In genomic region chr4:101080016-101080415, GRCm38 (mm10) we compare ENCODE assay signal across 33 mouse cellular contexts. TPM values are rescaled to one million over a fixed set of nuclear protein-coding genes. Genes with fewer than 3 reads are reported as not detected.
DNase-seq lines count a peak whose midpoint lies in the region; ATAC-seq and TF ChIP-seq lines count a peak whose summit lies in the region.
"Had no signal": no experiment of that assay in that cellular context is flagged by ENCODE, and none has a peak within 500 bp of the region (broad histone marks: within the 10 kb centered on the region; RNA-seq: fewer than 3 reads in every experiment).

No protein-coding gene starts in this region.

- H3K9me3 ChIP-seq in liver, embryonic 12.5 days (replicated peaks) = no peaks in the 10 kb centered on the region
- H3K9me3 ChIP-seq in intestine, embryonic 16.5 days (ENCODE audit: control insufficient read depth, low read length) = no peaks in the 10 kb centered on the region
- H3K9me3 ChIP-seq in liver, embryonic 14.5 days (ENCODE audit: control insufficient read depth, low read length) = no peaks in the 10 kb centered on the region
- no peaks in the 10 kb centered on the region for H3K9me3 ChIP-seq in forebrain, embryonic 12.5 days
- H3K9me3 ChIP-seq: forebrain, embryonic 10.5 days; G1E; heart, embryonic 12.5 days; heart, embryonic 15.5 days; hindbrain, embryonic 10.5 days; hindbrain, embryonic 13.5 days had no signal

- intact Hi-C loops in left cerebral cortex, postnatal 14 days (cut with DNase I) = no loop called here

- ATAC-seq in liver, embryonic 12.5 days = peak; percentile 60; the same call in 1 of the 2 replicates
- ATAC-seq in intestine, embryonic 16.5 days = peak; percentile 75
- ATAC-seq in liver, embryonic 14.5 days (ENCODE audit: insufficient read depth) = 0 out of 2 replicates have a peak, but pooled peaks have one; percentile 37
- no peak for ATAC-seq in forebrain, embryonic 12.5 days (ENCODE audit: low FRiP score)
- ATAC-seq: forebrain, embryonic 14.5 days; forebrain, postnatal 0 days; Patski had no signal

- H3K27ac ChIP-seq in liver, embryonic 12.5 days = no peak overlapping the region
- H3K27ac ChIP-seq in intestine, embryonic 16.5 days (ENCODE audit: low read length) = no peak overlapping the region
- no peak overlapping the region for H3K27ac ChIP-seq in liver, embryonic 14.5 days
- no peak overlapping the region for H3K27ac ChIP-seq in forebrain, embryonic 12.5 days
- H3K27ac ChIP-seq: heart, embryonic 15.5 days; hindbrain, embryonic 10.5 days; hindbrain, embryonic 13.5 days had no signal

- 0 out of 2 replicates have a peak, but pooled peaks cover 3% of the 10 kb centered on the region for H3K27me3 ChIP-seq in liver, embryonic 12.5 days (replicated peaks)
- no peaks in the 10 kb centered on the region for H3K27me3 ChIP-seq in intestine, embryonic 16.5 days (replicated peaks; ENCODE audit: control insufficient read depth, insufficient read depth, low read length)
- no peaks in the 10 kb centered on the region for H3K27me3 ChIP-seq in liver, embryonic 14.5 days (ENCODE audit: control insufficient read depth, insufficient read depth, low read length)
- H3K27me3 ChIP-seq in forebrain, embryonic 12.5 days = no peaks in the 10 kb centered on the region
- H3K27me3 ChIP-seq: heart, embryonic 12.5 days; heart, embryonic 15.5 days; hindbrain, embryonic 13.5 days; Patski had no signal

- TF ChIP-seq EP300 in liver, embryonic 14.5 days (IDR thresholded peaks at IDR 0.05; ENCODE audit: low read depth) = no peak

- H3K4me3 ChIP-seq in liver, embryonic 12.5 days = no peak overlapping the region
- H3K4me3 ChIP-seq in intestine, embryonic 16.5 days (ENCODE audit: low read length) = no peak overlapping the region
- H3K4me3 ChIP-seq in liver, embryonic 14.5 days (ENCODE audit: insufficient read depth in 1 of 2, low read depth in 2 of 2, low read length in 2 of 2) = no peak overlapping the region
- H3K4me3 ChIP-seq in forebrain, embryonic 12.5 days (replicated peaks) = no peak overlapping the region
- H3K4me3 ChIP-seq: forebrain, embryonic 10.5 days; heart, embryonic 12.5 days; heart, embryonic 15.5 days; hindbrain, embryonic 10.5 days; hindbrain, embryonic 13.5 days had no signal

- no peak overlapping the region for H3K9ac ChIP-seq in liver, embryonic 12.5 days
- no peak overlapping the region for H3K9ac ChIP-seq in intestine, embryonic 16.5 days (ENCODE audit: low read depth, low read length)
- H3K9ac ChIP-seq in liver, embryonic 14.5 days (replicated peaks) = no peak overlapping the region
- H3K9ac ChIP-seq in forebrain, embryonic 12.5 days = no peak overlapping the region
- H3K9ac ChIP-seq: forebrain, postnatal 0 days; heart, embryonic 12.5 days; heart, embryonic 15.5 days; hindbrain, embryonic 13.5 days had no signal

- 5% methylated on average over 3 of the region's 3 CpGs for WGBS in liver, embryonic 12.5 days (ENCODE audit: insufficient replicate concordance)
- WGBS in intestine, embryonic 16.5 days = 37% methylated on average over 3 of the region's 3 CpGs
- WGBS in liver, embryonic 14.5 days (ENCODE audit: insufficient replicate concordance) = 14% methylated on average over 3 of the region's 3 CpGs
- 64% methylated on average over 3 of the region's 3 CpGs for WGBS in forebrain, embryonic 12.5 days

- H3K4me1 ChIP-seq in liver, embryonic 12.5 days = peaks cover 23% of the 10 kb centered on the region
- peaks cover 29% of the 10 kb centered on the region for H3K4me1 ChIP-seq in intestine, embryonic 16.5 days (ENCODE audit: control insufficient read depth, insufficient read depth, low read length)
- H3K4me1 ChIP-seq in liver, embryonic 14.5 days (replicated peaks; ENCODE audit: control insufficient read depth in 2 of 2, insufficient read depth in 2 of 2, low read length in 1 of 2) = peaks cover 0 to 2% of the 10 kb centered on the region in 2 experiments; a peak in 1 of 4 replicates
- H3K4me1 ChIP-seq in forebrain, embryonic 12.5 days = peaks cover 25% of the 10 kb centered on the region

- H3K4me2 ChIP-seq in liver, embryonic 12.5 days = no peak overlapping the region
- H3K4me2 ChIP-seq in intestine, embryonic 16.5 days (ENCODE audit: low read depth, low read length) = no peak overlapping the region
- H3K4me2 ChIP-seq in liver, embryonic 14.5 days (ENCODE audit: low read depth) = no peak overlapping the region
- no peak overlapping the region for H3K4me2 ChIP-seq in forebrain, embryonic 12.5 days
- H3K4me2 ChIP-seq: heart, embryonic 12.5 days; heart, embryonic 15.5 days; hindbrain, embryonic 13.5 days had no signal

- no peak for TF ChIP-seq CTCF in liver, embryonic 14.5 days (IDR thresholded peaks at IDR 0.05; ENCODE audit: low read depth)

- no peak for DNase-seq in liver
- DNase-seq in liver, embryonic 14.5 days (ENCODE audit: low read depth in 3 of 3, low spot score in 3 of 3) = no peak
- no peak for DNase-seq in left cerebral cortex, postnatal 14 days (ENCODE audit: low spot score in 2 of 2)
- no peak for DNase-seq in layer of hippocampus, adult 18-20 months (ENCODE audit: low spot score in 2 of 2)
- DNase-seq: adrenal gland, postnatal 10 days; adrenal gland, postnatal 36 days; B cell, adult 2 months; cerebellum, adult 18-20 months; cerebellum, adult 9-10 months; cerebellum, postnatal 14 days; forebrain, postnatal 0 days; gastrocnemius, postnatal 25 days; heart, adult 18-20 months; heart, postnatal 10 days; heart, postnatal 36 days had no signal

- H3K36me3 ChIP-seq in liver, embryonic 12.5 days = no peaks in the 10 kb centered on the region
- H3K36me3 ChIP-seq in intestine, embryonic 16.5 days (ENCODE audit: control insufficient read depth, insufficient read depth, low read length) = no peaks in the 10 kb centered on the region
- H3K36me3 ChIP-seq in liver, embryonic 14.5 days (replicated peaks; ENCODE audit: control insufficient read depth, insufficient read depth, low read depth) = no peaks in the 10 kb centered on the region
- H3K36me3 ChIP-seq in forebrain, embryonic 12.5 days (replicated peaks) = no peaks in the 10 kb centered on the region
- H3K36me3 ChIP-seq: forebrain, embryonic 10.5 days; G1E; heart, embryonic 12.5 days; heart, embryonic 15.5 days; hindbrain, embryonic 10.5 days; hindbrain, embryonic 13.5 days had no signal

RNA-seq across cellular contexts. Expression of gene Raver2, which starts 11.2 kb away (rescaled TPM):
- polyA plus RNA-seq in liver, embryonic 12.5 days (2016; fragmentation: Nextera tagmentation; extraction: Ambion mirVana) = 0.95 and 1.1 TPM in 2 replicates
- polyA plus RNA-seq in intestine, embryonic 16.5 days (2015; fragmentation: Nextera tagmentation; extraction: Ambion mirVana) = 4.6 and 5.3 TPM in 2 replicates
- polyA plus RNA-seq in liver, embryonic 14.5 days (2012; rRNA removed) = 0.31 and 0.37 TPM in 2 replicates
- polyA plus RNA-seq in liver, embryonic 14.5 days (2014; fragmentation: Nextera tagmentation; extraction: Ambion mirVana) = 0.25 and 0.48 TPM in 2 replicates
- polyA plus RNA-seq in forebrain, embryonic 12.5 days (2016; fragmentation: Nextera tagmentation; extraction: Ambion mirVana) = 11.2 and 11.7 TPM in 2 replicates
- total RNA-seq in left cerebral cortex, postnatal 14 days (2021) = 10 to 100 TPM; 25.5 to 28.0 TPM
- total RNA-seq in layer of hippocampus, adult 18-20 months (2021) = 10 to 100 TPM; 45.6 to 47.8 TPM
- polyA plus RNA-seq: G1E had no signal

RNA-seq across cellular contexts. Expression of gene Gm10577, which starts 59.5 kb away (rescaled TPM):
- not detected in 2 replicates for polyA plus RNA-seq in liver, embryonic 12.5 days (2016; fragmentation: Nextera tagmentation; extraction: Ambion mirVana)
- polyA plus RNA-seq in intestine, embryonic 16.5 days (2015; fragmentation: Nextera tagmentation; extraction: Ambion mirVana) = not detected in 2 replicates
- polyA plus RNA-seq in liver, embryonic 14.5 days (2012; rRNA removed) = not detected in 2 replicates
- not detected in 2 replicates for polyA plus RNA-seq in liver, embryonic 14.5 days (2014; fragmentation: Nextera tagmentation; extraction: Ambion mirVana)
- polyA plus RNA-seq in forebrain, embryonic 12.5 days (2016; fragmentation: Nextera tagmentation; extraction: Ambion mirVana) = not detected in 2 replicates
- total RNA-seq in left cerebral cortex, postnatal 14 days (2021) = not detected
- total RNA-seq in layer of hippocampus, adult 18-20 months (2021) = not detected
- total RNA-seq: adrenal gland, adult 18-20 months; adrenal gland, postnatal 10 days; adrenal gland, postnatal 36 days; CH12.LX; forebrain, postnatal 0 days; G1E; gastrocnemius, adult 8-10 months; gastrocnemius, postnatal 25 days; heart, adult 18-20 months; heart, postnatal 10 days; heart, postnatal 36 days had no signal
- polyA plus RNA-seq: embryonic facial prominence, embryonic 11.5 days; embryonic facial prominence, embryonic 14.5 days; forebrain, embryonic 10.5 days; forebrain, embryonic 14.5 days; forebrain, postnatal 0 days; frontal cortex, adult 2 months; G1E; gonadal fat pad, adult 2 months; heart, embryonic 12.5 days; heart, embryonic 15.5 days; hindbrain, embryonic 10.5 days; hindbrain, embryonic 13.5 days; Patski had no signal
